Mouse (Mus musculus) megakaryocyte, embryonic 14.5 days (primary cell): ENCODE results near the gene Gata3.

ENCODE experiments used
- FLI1 ChIP-seq: IDR thresholded peaks from 2 replicates; pipeline ENCODE4 v1.6.1; 2012; ENCODE audit warnings: low read length, inconsistent platforms, mixed read lengths
- GATA1 ChIP-seq: IDR thresholded peaks from 3 replicates; pipeline ENCODE4 v1.6.1; 2012; ENCODE audit warnings: mixed read lengths, low read length, inconsistent platforms, borderline replicate concordance

- no peak for TF ChIP-seq FLI1
- TF ChIP-seq GATA1 = no peak
Measured at GRCm38 (mm10) chr2:9877326-9877690, 12.5 kb downstream of the Gata3 start.
